Mouse (Mus musculus): ENCODE data around the gene Atrip. TPM values are rescaled to one million over a fixed set of nuclear protein-coding genes. Genes with fewer than 3 reads are reported as not detected.

Atrip gene
- total RNA-seq, 2 experiments from 2014 or later, result 28.1 to 29.0 TPM

GRCm38 (mm10) chr9:109100307-109100928 is 26.5 kb upstream of the Atrip start:
- DNase-seq (ENCODE audit: low spot score in 2 of 2), result no peak
- intact Hi-C loops (cut with DNase I), result no loop called here

- DNase-seq (ENCODE audit: low spot score in 2 of 2), result peak in 1 of 2 experiments; percentile 54
- intact Hi-C loops (cut with DNase I), result loop anchor here (10.0 kb wide), 1 partner anchor 736 kb away; the partner anchor contains the start of gene Nme6
Measured at GRCm38 (mm10) chr9:109098969-109099368, 25.0 kb upstream of the Atrip start.

- intact Hi-C loops (cut with DNase I), result loop anchor here (10.0 kb wide), 1 partner anchor 736 kb away; the partner anchor contains the start of gene Nme6
- no peak for DNase-seq (ENCODE audit: low spot score in 2 of 2)
Measured at GRCm38 (mm10) chr9:109098366-109098765, 24.4 kb upstream of the Atrip start.

- intact Hi-C loops (cut with DNase I), result loop anchor here (10.0 kb wide), 1 partner anchor 737 kb away; the partner anchor contains the start of gene Nme6
- DNase-seq (ENCODE audit: low spot score in 2 of 2), result peak; percentile 68 to 76
Measured at GRCm38 (mm10) chr9:109097831-109098230, 23.9 kb upstream of the Atrip start.

- intact Hi-C loops (cut with DNase I), result loop anchor here (10.0 kb wide), 1 partner anchor 738 kb away; the partner anchor contains the start of gene Nme6
Measured at GRCm38 (mm10) chr9:109097291-109097690, 23.4 kb upstream of the Atrip start.

GRCm38 (mm10) chr9:109096856-109097255 is 22.9 kb upstream of the Atrip start:
- intact Hi-C loops (cut with DNase I), result loop anchor here (10.0 kb wide), 1 partner anchor 738 kb away; the partner anchor contains the start of gene Nme6
- DNase-seq (ENCODE audit: low spot score in 2 of 2), result no peak

More at GRCm38 (mm10) chr9:109097291-109097690, 23.4 kb upstream of the Atrip start:
- DNase-seq (ENCODE audit: low spot score in 2 of 2), result no peak

GRCm38 (mm10) chr9:109096251-109096661 is 22.3 kb upstream of the Atrip start:
- DNase-seq (ENCODE audit: low spot score in 2 of 2), result peak in 1 of 2 experiments; percentile 37
- intact Hi-C loops (cut with DNase I), result loop anchor here (10.0 kb wide), 1 partner anchor 739 kb away; the partner anchor contains the start of gene Nme6

- peak; percentile 67 to 72 for DNase-seq (ENCODE audit: low spot score in 2 of 2)
- intact Hi-C loops (cut with DNase I), result loop anchor here (10.0 kb wide), 1 partner anchor 739 kb away; the partner anchor contains the start of gene Nme6
Measured at GRCm38 (mm10) chr9:109095137-109095982, 21.4 kb upstream of the Atrip start, which contains the start of gene Plxnb1. Gene Plxnb1, plus strand, starts transcription at chr9:109095389.

- intact Hi-C loops (cut with DNase I), result loop anchor here (10.0 kb wide), 1 partner anchor 740 kb away; the partner anchor contains the start of gene Nme6
Measured at GRCm38 (mm10) chr9:109094553-109095136, 20.7 kb upstream of the Atrip start.

GRCm38 (mm10) chr9:109093786-109094552 is 20.0 kb upstream of the Atrip start:
- no peak for DNase-seq (ENCODE audit: low spot score in 2 of 2)
- intact Hi-C loops (cut with DNase I), result loop anchor here (10.0 kb wide), 1 partner anchor 741 kb away; the partner anchor contains the start of gene Nme6

More at GRCm38 (mm10) chr9:109094553-109095136, 20.7 kb upstream of the Atrip start:
- no peak for DNase-seq (ENCODE audit: low spot score in 2 of 2)

- no peak for DNase-seq (ENCODE audit: low spot score in 2 of 2)
- intact Hi-C loops (cut with DNase I), result loop anchor here (10.0 kb wide), 1 partner anchor 742 kb away; the partner anchor contains the start of gene Nme6
Measured at GRCm38 (mm10) chr9:109092799-109093198, 18.9 kb upstream of the Atrip start.

GRCm38 (mm10) chr9:109091802-109092201 is 17.9 kb upstream of the Atrip start:
- intact Hi-C loops (cut with DNase I), result loop anchor here (10.0 kb wide), 1 partner anchor 743 kb away; the partner anchor contains the start of gene Nme6
- no peak for DNase-seq (ENCODE audit: low spot score in 2 of 2)

GRCm38 (mm10) chr9:109090446-109090845 is 16.5 kb upstream of the Atrip start:
- intact Hi-C loops (cut with DNase I), result loop anchor here (10.0 kb wide), 1 partner anchor 744 kb away; the partner anchor contains the start of gene Nme6

GRCm38 (mm10) chr9:109087987-109088386 is 14.1 kb upstream of the Atrip start:
- intact Hi-C loops (cut with DNase I), result loop anchor here (2.0 to 10.0 kb wide), 2 partner anchors 35 to 777 kb away; no protein-coding TSS in a partner anchor
- DNase-seq (ENCODE audit: low spot score in 2 of 2), result peak; percentile 47 to 58

More at GRCm38 (mm10) chr9:109090446-109090845, 16.5 kb upstream of the Atrip start:
- DNase-seq (ENCODE audit: low spot score in 2 of 2), result no peak

GRCm38 (mm10) chr9:109084922-109085321 is 11.0 kb upstream of the Atrip start:
- DNase-seq (ENCODE audit: low spot score in 2 of 2), result no peak
- intact Hi-C loops (cut with DNase I), result loop anchor here (10.0 kb wide), 1 partner anchor 780 kb away; no protein-coding TSS in a partner anchor

GRCm38 (mm10) chr9:109082124-109082800 is 8.3 kb upstream of the Atrip start, which contains the start of the genes Ccdc51 and Tma7:
Gene Ccdc51, plus strand, starts transcription at chr9:109082493.
Gene Tma7, minus strand, starts transcription at chr9:109082587.
- intact Hi-C loops (cut with DNase I), result loop anchor here (10.0 kb wide), 1 partner anchor 783 kb away; no protein-coding TSS in a partner anchor
- DNase-seq (ENCODE audit: low spot score in 2 of 2), result peak; percentile 89 to 90

- no peak for DNase-seq (ENCODE audit: low spot score in 2 of 2)
- intact Hi-C loops (cut with DNase I), result loop anchor here (10.0 kb wide), 1 partner anchor 783 kb away; no protein-coding TSS in a partner anchor
Measured at GRCm38 (mm10) chr9:109081749-109082123, 7.8 kb upstream of the Atrip start.
